Mouse (Mus musculus) CH12.LX (cell line): ENCODE results near the gene Rpl35a. TPM values are rescaled to one million over a fixed set of nuclear protein-coding genes. Genes with fewer than 3 reads are reported as not detected.
A peak's percentile ranks its signal among the peaks of the same experiment; 100 is the strongest.

Experiments used
- DNase-seq: peaks from one replicate; pipeline ENCODE4 v3.0.0-alpha.2; 2013; ENCODE audit errors: extremely low read depth
- H3K27ac ChIP-seq: 2 replicates; pipeline ENCODE4 v1.5.1; 2012; ENCODE audit warnings: low read depth, mild to moderate bottlenecking, control low read depth, moderate library complexity; ENCODE audit not compliant: insufficient read depth
- H3K27me3 ChIP-seq: replicated peaks from 2 replicates; pipeline ENCODE3; 2012; ENCODE audit warnings: inconsistent platforms
- H3K36me3 ChIP-seq, 2 experiments: replicated peaks in 1 of 2; 2 replicates each; pipeline versions ENCODE3 to v1.6.1; 2012; ENCODE audit warnings: inconsistent platforms in 1 of 2, low read length in 1 of 2, mild to moderate bottlenecking in 1 of 2, mixed read lengths in 1 of 2, moderate library complexity in 1 of 2; ENCODE audit not compliant: control insufficient read depth in 1 of 2, insufficient read depth in 1 of 2
- H3K4me1 ChIP-seq, 2 experiments: 2 replicates each; pipeline ENCODE4 v1.6.1; 2012; ENCODE audit warnings: inconsistent platforms in 1 of 2, moderate library complexity in 1 of 2; ENCODE audit not compliant: insufficient read depth in 2 of 2, control insufficient read depth in 1 of 2
- H3K4me2 ChIP-seq: 2 replicates; pipeline ENCODE4 v1.6.1; 2012; ENCODE audit warnings: low read depth, mild to moderate bottlenecking, control low read depth; ENCODE audit not compliant: poor library complexity, insufficient read depth, severe bottlenecking
- H3K4me3 ChIP-seq, 3 experiments: fragments of 150-350 bp in 1 of 3; sonication (generic) in 1 of 3; replicated peaks in 1 of 3; 2 replicates each; pipeline versions ENCODE3 to v1.5.1; 2011 to 2012; ENCODE audit warnings: low read depth in 2 of 3, low read length in 2 of 3, mild to moderate bottlenecking in 2 of 3, moderate library complexity in 2 of 3, control low read depth in 1 of 3, improper control_type of control experiment in 1 of 3, inconsistent platforms in 1 of 3, mixed read lengths in 1 of 3; ENCODE audit not compliant: poor library complexity in 1 of 3
- H3K79me2 ChIP-seq: replicated peaks from 2 replicates; pipeline ENCODE4 v1.6.1; 2012; ENCODE audit warnings: mild to moderate bottlenecking, moderate library complexity; ENCODE audit not compliant: control insufficient read depth, poor library complexity, insufficient read depth, severe bottlenecking; ENCODE audit errors: extremely low read depth
- H3K9ac ChIP-seq: 2 replicates; pipeline ENCODE4 v1.6.1; 2012; ENCODE audit warnings: low read depth, mild to moderate bottlenecking, control low read depth, moderate library complexity; ENCODE audit not compliant: insufficient read depth
- H3K9me3 ChIP-seq: replicated peaks from 2 replicates; pipeline ENCODE3; 2012; ENCODE audit warnings: low read length, inconsistent platforms, mixed read lengths
- BHLHE40 ChIP-seq: IDR thresholded peaks from 2 replicates; pipeline ENCODE4 v1.6.1; 2011; ENCODE audit warnings: mild to moderate bottlenecking, low read depth, low read length, improper control_type of control experiment
- CHD1 ChIP-seq: IDR thresholded peaks from 2 replicates; pipeline ENCODE4 v1.6.1; 2012; ENCODE audit warnings: low read depth, low read length, improper control_type of control experiment, inconsistent platforms
- CHD2 ChIP-seq: IDR thresholded peaks from 2 replicates; pipeline ENCODE4 v1.6.1; 2011; ENCODE audit warnings: low read length, improper control_type of control experiment
- CTCF ChIP-seq, 2 experiments: IDR thresholded peaks in 1 of 2; conservative IDR thresholded peaks in 1 of 2; 2 replicates each; pipeline ENCODE4 v1.5.1; 2011 to 2012; ENCODE audit warnings: low read depth in 2 of 2, low read length in 2 of 2, improper control_type of control experiment in 1 of 2, inconsistent platforms in 1 of 2, mild to moderate bottlenecking in 1 of 2, moderate library complexity in 1 of 2
- ELF1 ChIP-seq: IDR thresholded peaks from 2 replicates; pipeline ENCODE4 v1.6.1; 2014; ENCODE audit warnings: low read depth, mild to moderate bottlenecking, inconsistent platforms, low read length, improper control_type of control experiment
- HCFC1 ChIP-seq: IDR thresholded peaks from 2 replicates; pipeline ENCODE4 v1.6.1; 2012; ENCODE audit warnings: low read depth, mild to moderate bottlenecking, inconsistent platforms, low read length, improper control_type of control experiment
- IRF4 ChIP-seq: IDR thresholded peaks from 2 replicates; pipeline ENCODE4 v1.6.1; 2014; ENCODE audit warnings: low read depth, mild to moderate bottlenecking, inconsistent platforms, low read length, improper control_type of control experiment
- JUND ChIP-seq: conservative IDR thresholded peaks from 2 replicates; pipeline ENCODE4 v1.6.1; 2011; ENCODE audit warnings: low read depth, low read length, improper control_type of control experiment
- KAT2A ChIP-seq: IDR thresholded peaks from 2 replicates; pipeline ENCODE4 v1.6.1; 2012; ENCODE audit warnings: low read length, improper control_type of control experiment, inconsistent platforms; ENCODE audit not compliant: insufficient replicate concordance
- MAX ChIP-seq: IDR thresholded peaks from 2 replicates; pipeline ENCODE4 v1.6.1; 2011; ENCODE audit warnings: low read length, improper control_type of control experiment
- MAZ ChIP-seq: IDR thresholded peaks from 2 replicates; pipeline ENCODE4 v1.6.1; 2012; ENCODE audit warnings: low read depth, mild to moderate bottlenecking, inconsistent platforms, low read length, improper control_type of control experiment, moderate library complexity
- MEF2A ChIP-seq: IDR thresholded peaks from 2 replicates; pipeline ENCODE4 v1.6.1; 2014; ENCODE audit warnings: low read depth, mild to moderate bottlenecking, inconsistent platforms, low read length, improper control_type of control experiment, borderline replicate concordance
- MXI1 ChIP-seq: IDR thresholded peaks from 2 replicates; pipeline ENCODE4 v1.6.1; 2011; ENCODE audit warnings: mild to moderate bottlenecking, low read depth, low read length, improper control_type of control experiment
- MYC ChIP-seq: IDR thresholded peaks from 2 replicates; pipeline ENCODE4 v1.6.1; 2011; ENCODE audit warnings: low read depth, mild to moderate bottlenecking, improper control_type of control experiment, low read length
- NELFE ChIP-seq: IDR thresholded peaks from 2 replicates; pipeline ENCODE4 v1.6.1; 2011; ENCODE audit warnings: low read depth, low read length, improper control_type of control experiment
- NRF1 ChIP-seq: IDR thresholded peaks from 2 replicates; pipeline ENCODE4 v1.6.1; 2014; ENCODE audit warnings: low read depth, mild to moderate bottlenecking, inconsistent platforms, low read length, improper control_type of control experiment, moderate library complexity
- POLR2A ChIP-seq: IDR thresholded peaks from 2 replicates; pipeline ENCODE4 v1.6.1; 2011; ENCODE audit warnings: low read depth, mild to moderate bottlenecking, improper control_type of control experiment, low read length
- POLR2AphosphoS2 ChIP-seq: IDR thresholded peaks from 2 replicates; pipeline ENCODE4 v1.6.1; 2011; ENCODE audit warnings: low read depth, low read length, improper control_type of control experiment
- RAD21 ChIP-seq: IDR thresholded peaks from 2 replicates; pipeline ENCODE4 v1.6.1; 2011; ENCODE audit warnings: low read depth, mild to moderate bottlenecking, low read length, improper control_type of control experiment, moderate library complexity
- RCOR1 ChIP-seq: conservative IDR thresholded peaks from 2 replicates; pipeline ENCODE4 v1.6.1; 2012; ENCODE audit warnings: low read depth, mild to moderate bottlenecking, inconsistent platforms, low read length, improper control_type of control experiment
- SMC3 ChIP-seq: IDR thresholded peaks from 2 replicates; pipeline ENCODE4 v1.6.1; 2011; ENCODE audit warnings: low read depth, low read length, improper control_type of control experiment
- TCF12 ChIP-seq: IDR thresholded peaks from 2 replicates; pipeline ENCODE4 v1.6.1; 2014; ENCODE audit warnings: low read depth, mild to moderate bottlenecking, inconsistent platforms, low read length, improper control_type of control experiment
- UBTF ChIP-seq: IDR thresholded peaks from 2 replicates; pipeline ENCODE4 v1.6.1; 2012; ENCODE audit warnings: low read depth, mild to moderate bottlenecking, inconsistent platforms, low read length, improper control_type of control experiment, moderate library complexity
- USF1 ChIP-seq: IDR thresholded peaks from 2 replicates; pipeline ENCODE4 v1.6.1; 2014; ENCODE audit warnings: low read depth, mild to moderate bottlenecking, inconsistent platforms, low read length, improper control_type of control experiment
- USF2 ChIP-seq: conservative IDR thresholded peaks from 2 replicates; pipeline ENCODE4 v1.6.1; 2011; ENCODE audit warnings: low read depth, low read length, improper control_type of control experiment
- ZKSCAN1 ChIP-seq: IDR thresholded peaks from 2 replicates; pipeline ENCODE4 v1.6.1; 2012; ENCODE audit warnings: low read depth, inconsistent platforms, low read length, improper control_type of control experiment, borderline replicate concordance
- ZNF384 ChIP-seq: IDR thresholded peaks from 2 replicates; pipeline ENCODE4 v1.6.1; 2012; ENCODE audit warnings: low read depth, low read length, improper control_type of control experiment, inconsistent platforms
- dilution Hi-C: fragments of 300-500 bp; cut with MboI; formaldehyde crosslinking; loops from 2 replicates; pipeline ENCODE4 v1.14.3; 2020; ENCODE audit warnings: low sequenced_read_pairs; ENCODE audit not compliant: extremely low pct_unique_long_range_greater_than_20kb, extremely low pct_ligation_motif_present
- in situ Hi-C: fragments of 300-500 bp; cut with MboI; formaldehyde crosslinking; loops from 3 replicates; pipeline ENCODE4 v1.14.3; 2019; ENCODE audit warnings: low sequenced_read_pairs, low pct_ligation_motif_present, low pct_unique_long_range_greater_than_20kb, mixed read lengths
- polyA plus RNA-seq: library from polyadenylated mRNA; unstranded; fragments of >175 nt; gene quantifications from 2 replicates; pipeline ENCODE4 v1.2.1, GENCODE M21; 2012; ENCODE audit warnings: low read depth; ENCODE audit not compliant: insufficient read length
- total RNA-seq, 2 experiments: library from RNA; depleted of rRNA; stranded (reverse); fragments of 300-350 nt in 1 of 2; fragments of >200 nt in 1 of 2; gene quantifications; 2 replicates each; pipeline ENCODE4 v1.2.3; 2012 to 2014

Rpl35a gene
- total and polyA plus RNA-seq, 3 experiments, result 3,182 to 7,521 (median 3,875) TPM

- Histone ChIP-seq H3K27ac (no peak overlapping the region), H3K9ac (no peak overlapping the region), H3K9me3 (no peaks in the 10 kb centered on the region), H3K79me2 (no peaks in the 10 kb centered on the region), H3K4me2 (no peak overlapping the region), H3K27me3 (no peaks in the 10 kb centered on the region), H3K36me3 (peaks cover 0 to 27% of the 10 kb centered on the region in 2 experiments), H3K4me3 (peak overlapping the region; percentile 21 to 45 (median 23)), H3K4me1 (peaks cover 5 to 12% of the 10 kb centered on the region in 2 experiments)
- TF ChIP-seq JUND (no peak), ZKSCAN1 (no peak), POLR2A (peak; percentile 52; the same call in 1 of the 2 replicates), MAX (peak; percentile 38; the same call in 1 of the 2 replicates), CHD2 (no peak), KAT2A (no peak), HCFC1 (peak; percentile 58; the same call in 1 of the 2 replicates), CHD1 (no peak), IRF4 (no peak), ELF1 (peak; percentile 77), MYC (peak; percentile 38; the same call in 1 of the 2 replicates), USF2 (no peak), USF1 (no peak), SMC3 (no peak), UBTF (no peak), TCF12 (0 out of 2 replicates have a peak, but pooled peaks have one; percentile 11), MAZ (no peak), MEF2A (no peak; the same call in 1 of the 2 replicates)
- dilution Hi-C loops (no loop called here), in situ Hi-C loops (no loop called here)
- peak; percentile 82 for DNase-seq
These were observed 13.0 kb upstream of the Rpl35a start for GRCm38 (mm10) chr16:33043268-33043667.

- in situ Hi-C loops, result no loop called here
- Histone ChIP-seq H3K9me3 (no peaks in the 10 kb centered on the region), H3K27ac (no peak overlapping the region), H3K4me3 (no peak overlapping the region), H3K36me3 (no peaks in the 10 kb centered on the region), H3K4me1 (peaks cover 5% of the 10 kb centered on the region in 2 experiments), H3K79me2 (no peaks in the 10 kb centered on the region), H3K9ac (no peak overlapping the region), H3K27me3 (peaks cover 1% of the 10 kb centered on the region), H3K4me2 (no peak overlapping the region)
- no peak for DNase-seq
- TF ChIP-seq MYC (no peak), MEF2A (no peak), ELF1 (no peak), CTCF (conservative IDR thresholded peaks at IDR 0.05 in 1 of 2, IDR thresholded peaks at IDR 0.05 in 1 of 2; ENCODE audit: low read depth in 2 of 2, low read length in 2 of 2) (no peak), NRF1 (no peak), CHD1 (no peak), POLR2A (no peak), RAD21 (no peak), ZNF384 (no peak), NELFE (no peak), BHLHE40 (no peak), USF1 (no peak), POLR2AphosphoS2 (no peak), USF2 (no peak), RCOR1 (no peak), MXI1 (no peak)
- dilution Hi-C loops, result no loop called here
These were observed 8.2 kb upstream of the Rpl35a start for GRCm38 (mm10) chr16:33048004-33048403.
